Mouse (Mus musculus) forebrain, embryonic 11.5 days (tissue): ENCODE results near the gene Dapl1. TPM values are rescaled to one million over a fixed set of nuclear protein-coding genes. Genes with fewer than 3 reads are reported as not detected.

Experiments used
- ATAC-seq: fragments of 200-750 bp; cut with Nextera tagmentation; replicated peaks from 2 replicates; pipeline ENCODE4 v1.8.0; 2017; ENCODE audit warnings: moderate TSS enrichment; ENCODE audit not compliant: low FRiP score
- DNase-seq: peaks from one replicate; pipeline ENCODE4 v3.0.0-alpha.2; 2017; ENCODE audit warnings: low spot score
- H3K27ac ChIP-seq: fragments of 300-500 bp; sonication (generic); 2 replicates; pipeline ENCODE4 v1.5.1; 2014; ENCODE audit warnings: low read depth, low read length
- H3K27me3 ChIP-seq: fragments of 300-500 bp; sonication (generic); 2 replicates; pipeline ENCODE4 v1.6.1; 2014; ENCODE audit warnings: mild to moderate bottlenecking, low read length, mixed read lengths; ENCODE audit not compliant: control insufficient read depth, insufficient read depth
- H3K36me3 ChIP-seq: fragments of 300-500 bp; sonication (generic); 2 replicates; pipeline ENCODE4 v1.6.1; 2014; ENCODE audit warnings: mild to moderate bottlenecking, low read length, moderate library complexity, mixed read lengths; ENCODE audit not compliant: control insufficient read depth, insufficient read depth
- H3K4me1 ChIP-seq: fragments of 300-500 bp; sonication (generic); replicated peaks from 2 replicates; pipeline ENCODE4 v1.6.1; 2014; ENCODE audit warnings: low read length, mixed read lengths; ENCODE audit not compliant: control insufficient read depth, insufficient read depth
- H3K4me2 ChIP-seq: fragments of 300-500 bp; sonication (generic); 2 replicates; pipeline ENCODE4 v1.6.1; 2014; ENCODE audit warnings: low read depth, mild to moderate bottlenecking, low read length, moderate library complexity, mixed read lengths; ENCODE audit not compliant: severe bottlenecking
- H3K4me3 ChIP-seq: fragments of 300-500 bp; sonication (generic); 2 replicates; pipeline ENCODE4 v1.5.1; 2014; ENCODE audit warnings: low read depth, low read length
- H3K9ac ChIP-seq: fragments of 300-500 bp; sonication (generic); 2 replicates; pipeline ENCODE4 v1.6.1; 2014; ENCODE audit warnings: low read length
- H3K9me3 ChIP-seq: fragments of 300-500 bp; sonication (generic); 2 replicates; pipeline ENCODE4 v1.6.1; 2016; ENCODE audit warnings: low read length, mixed read lengths; ENCODE audit not compliant: control insufficient read depth
- WGBS: fragments of 180-500 bp; shearing (Covaris S2); extraction: QIAGEN DNeasy Blood & Tissue Kit; methylation state at CpG from one replicate; pipeline ENCODE4 v1.1.7; 2014; 5-methylcytosine and 5-hydroxymethylcytosine counted together
- polyA plus RNA-seq: library from polyadenylated mRNA; unstranded; fragments of >200 nt; fragmentation: Nextera tagmentation; extraction: Ambion mirVana; gene quantifications from 2 replicates; pipeline ENCODE4 v1.2.1, GENCODE M21; 2014

Dapl1 gene
- polyA plus RNA-seq, 1 experiment from 2014 or later: 1.1 TPM

- no peaks in the 10 kb centered on the region for H3K9me3 ChIP-seq
Observed at GRCm38 (mm10) chr2:59448516-59448915, 35.9 kb upstream of the Dapl1 start.

GRCm38 (mm10) chr2:59448921-59449320, 35.5 kb upstream of the Dapl1 start:
- WGBS: 78% methylated on average over 4 of the region's 4 CpGs
- no peak overlapping the region for H3K27ac ChIP-seq
- no peaks in the 10 kb centered on the region for H3K36me3 ChIP-seq
- ATAC-seq: no peak
- H3K4me2 ChIP-seq: no peak overlapping the region
- H3K4me3 ChIP-seq: no peak overlapping the region
- no peaks in the 10 kb centered on the region for H3K4me1 ChIP-seq
- no peaks in the 10 kb centered on the region for H3K9me3 ChIP-seq
- H3K27me3 ChIP-seq: no peaks in the 10 kb centered on the region
- DNase-seq: no peak
- no peak overlapping the region for H3K9ac ChIP-seq

More at GRCm38 (mm10) chr2:59448516-59448915, 35.9 kb upstream of the Dapl1 start:
- Histone ChIP-seq H3K4me2 (no peak overlapping the region), H3K27ac (no peak overlapping the region), H3K4me3 (no peak overlapping the region), H3K9ac (no peak overlapping the region), H3K4me1 (no peaks in the 10 kb centered on the region), H3K36me3 (no peaks in the 10 kb centered on the region), H3K27me3 (no peaks in the 10 kb centered on the region)
- DNase-seq (no peak), ATAC-seq (no peak)
- WGBS: 92% methylated on average over 3 of the region's 3 CpGs

- ATAC-seq (no peak), DNase-seq (no peak)
- Histone ChIP-seq H3K27me3 (no peaks in the 10 kb centered on the region), H3K4me2 (no peak overlapping the region), H3K4me3 (no peak overlapping the region), H3K9me3 (no peaks in the 10 kb centered on the region), H3K4me1 (no peaks in the 10 kb centered on the region), H3K9ac (no peak overlapping the region), H3K36me3 (no peaks in the 10 kb centered on the region), H3K27ac (no peak overlapping the region)
- 86% methylated on average over 2 of the region's 2 CpGs for WGBS
Observed at GRCm38 (mm10) chr2:59451675-59452074, 32.8 kb upstream of the Dapl1 start.

- Histone ChIP-seq H3K4me1 (no peaks in the 10 kb centered on the region), H3K27ac (no peak overlapping the region), H3K9me3 (no peaks in the 10 kb centered on the region), H3K9ac (no peak overlapping the region), H3K4me3 (no peak overlapping the region), H3K4me2 (no peak overlapping the region), H3K27me3 (no peaks in the 10 kb centered on the region), H3K36me3 (no peaks in the 10 kb centered on the region)
- WGBS: 69% methylated on average over 3 of the region's 3 CpGs
- no peak for DNase-seq
- no peak for ATAC-seq
Observed at GRCm38 (mm10) chr2:59452102-59452501, 32.4 kb upstream of the Dapl1 start.

- Histone ChIP-seq H3K9ac (no peak overlapping the region), H3K9me3 (no peaks in the 10 kb centered on the region), H3K4me3 (no peak overlapping the region), H3K27me3 (no peaks in the 10 kb centered on the region), H3K36me3 (no peaks in the 10 kb centered on the region), H3K4me2 (no peak overlapping the region), H3K4me1 (no peaks in the 10 kb centered on the region), H3K27ac (no peak overlapping the region)
- no peak for DNase-seq
- WGBS: 92% methylated on average over 6 of the region's 6 CpGs
- no peak for ATAC-seq
Observed at GRCm38 (mm10) chr2:59462086-59462485, 22.4 kb upstream of the Dapl1 start.

- Histone ChIP-seq H3K9ac (no peak overlapping the region), H3K36me3 (no peaks in the 10 kb centered on the region), H3K27me3 (no peaks in the 10 kb centered on the region), H3K4me3 (no peak overlapping the region), H3K9me3 (no peaks in the 10 kb centered on the region), H3K27ac (no peak overlapping the region), H3K4me2 (no peak overlapping the region), H3K4me1 (no peaks in the 10 kb centered on the region)
- no peak for ATAC-seq
- DNase-seq: no peak
- WGBS: 86% methylated on average over 12 of the region's 12 CpGs
Observed at GRCm38 (mm10) chr2:59463428-59464182, 20.8 kb upstream of the Dapl1 start.

DNA sequence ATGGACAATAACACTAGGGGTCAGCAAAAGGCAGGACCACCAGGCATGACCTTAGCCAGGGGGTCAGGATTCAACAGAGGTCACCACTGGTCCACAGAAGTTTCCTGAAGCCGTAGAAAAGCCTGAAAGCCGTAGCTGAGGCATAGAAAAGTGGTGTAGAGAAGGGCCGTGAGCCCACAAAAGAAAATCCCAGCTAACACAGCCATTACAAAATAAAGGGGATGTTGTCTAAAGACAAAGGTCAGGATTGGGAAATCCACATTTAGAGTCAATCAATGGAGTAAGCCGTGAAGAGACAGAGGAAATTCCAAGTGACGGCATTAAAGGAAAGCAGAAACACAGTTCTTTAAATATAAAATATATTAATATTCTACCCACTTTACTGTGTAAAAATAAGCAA, 18.8 kb upstream of the Dapl1 start:
- H3K4me1 ChIP-seq: no peaks in the 10 kb centered on the region
- H3K4me2 ChIP-seq: no peak overlapping the region
- no peak overlapping the region for H3K27ac ChIP-seq
- H3K36me3 ChIP-seq: no peaks in the 10 kb centered on the region
- H3K4me3 ChIP-seq: no peak overlapping the region
- no peak for ATAC-seq
- no peak for DNase-seq
- H3K9me3 ChIP-seq: no peaks in the 10 kb centered on the region
- no peaks in the 10 kb centered on the region for H3K27me3 ChIP-seq
- no peak overlapping the region for H3K9ac ChIP-seq
- WGBS: 51% methylated on average over 5 of the region's 5 CpGs

- Histone ChIP-seq H3K36me3 (no peaks in the 10 kb centered on the region), H3K27ac (no peak overlapping the region), H3K9ac (no peak overlapping the region), H3K4me1 (no peaks in the 10 kb centered on the region), H3K27me3 (no peaks in the 10 kb centered on the region), H3K4me2 (no peak overlapping the region), H3K9me3 (no peaks in the 10 kb centered on the region), H3K4me3 (no peak overlapping the region)
- no peak for ATAC-seq
- 82% methylated on average over 5 of the region's 5 CpGs for WGBS
- DNase-seq: no peak
Observed at GRCm38 (mm10) chr2:59466358-59466757, 18.1 kb upstream of the Dapl1 start.

DNA sequence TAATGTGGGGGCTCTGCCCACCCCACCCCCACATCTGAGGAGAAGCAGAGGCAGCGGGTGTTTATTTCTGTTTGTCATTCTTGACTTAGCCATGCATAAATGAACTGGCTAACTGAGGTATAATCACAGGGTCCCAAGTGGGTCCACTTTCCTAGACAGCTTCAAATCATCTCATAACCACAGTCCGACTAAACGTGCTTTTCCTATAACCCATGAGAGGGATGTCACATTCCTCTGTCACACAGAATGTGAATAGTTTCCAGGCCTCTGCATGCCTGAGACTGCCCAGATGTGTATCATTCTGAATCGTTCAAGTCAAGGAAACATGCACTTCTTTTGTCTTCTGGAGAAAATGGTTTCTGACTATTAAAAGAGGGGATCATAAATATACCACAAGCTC, 17.4 kb upstream of the Dapl1 start:
- no peaks in the 10 kb centered on the region for H3K36me3 ChIP-seq
- WGBS: 79% methylated on average over 4 of the region's 4 CpGs
- DNase-seq: no peak
- H3K27me3 ChIP-seq: no peaks in the 10 kb centered on the region
- H3K9me3 ChIP-seq: no peaks in the 10 kb centered on the region
- no peaks in the 10 kb centered on the region for H3K4me1 ChIP-seq
- no peak overlapping the region for H3K9ac ChIP-seq
- no peak for ATAC-seq
- no peak overlapping the region for H3K4me3 ChIP-seq
- H3K27ac ChIP-seq: no peak overlapping the region
- no peak overlapping the region for H3K4me2 ChIP-seq
